Mouse (Mus musculus): Measurements from ENCODE around the gene Csrnp1.

The Csrnp1 gene

GRCm38 (mm10) chr9:120005936-120006335 is 21.5 kb upstream of the Csrnp1 start:
- no peak for DNase-seq (ENCODE audit: extremely low read depth, insufficient read length, low spot score)

GRCm38 (mm10) chr9:120002893-120003292 is 18.4 kb upstream of the Csrnp1 start:
- no peak for DNase-seq (ENCODE audit: extremely low read depth, insufficient read length, low spot score)

- DNase-seq (ENCODE audit: extremely low read depth, insufficient read length, low spot score): peak; percentile 87
These were observed 17.7 kb upstream of the Csrnp1 start for GRCm38 (mm10) chr9:120001945-120002725.

- DNase-seq (ENCODE audit: extremely low read depth, insufficient read length, low spot score): no peak
These were observed 16.3 kb upstream of the Csrnp1 start for GRCm38 (mm10) chr9:120000761-120001160.

- no peak for DNase-seq (ENCODE audit: extremely low read depth, insufficient read length, low spot score)
These were observed 15.2 kb upstream of the Csrnp1 start for GRCm38 (mm10) chr9:119999636-120000035.

- DNase-seq (ENCODE audit: extremely low read depth, insufficient read length, low spot score): no peak
These were observed 14.3 kb upstream of the Csrnp1 start for GRCm38 (mm10) chr9:119998776-119999175.

- no peak for DNase-seq (ENCODE audit: extremely low read depth, insufficient read length, low spot score)
These were observed 11.6 kb upstream of the Csrnp1 start for GRCm38 (mm10) chr9:119996080-119996479.

- DNase-seq (ENCODE audit: extremely low read depth, insufficient read length, low spot score): no peak
These were observed 9.7 kb upstream of the Csrnp1 start for GRCm38 (mm10) chr9:119994207-119994606.

- DNase-seq (ENCODE audit: extremely low read depth, insufficient read length, low spot score): no peak
These were observed 8.8 kb upstream of the Csrnp1 start for GRCm38 (mm10) chr9:119993092-119993844.

- DNase-seq (ENCODE audit: extremely low read depth, insufficient read length, low spot score): no peak
These were observed 6.9 kb upstream of the Csrnp1 start for GRCm38 (mm10) chr9:119991310-119991709.

GRCm38 (mm10) chr9:119988304-119988703 is 3.8 kb upstream of the Csrnp1 start:
- DNase-seq (ENCODE audit: extremely low read depth, insufficient read length, low spot score): no peak

GRCm38 (mm10) chr9:119985881-119986574 is 1.6 kb upstream of the Csrnp1 start:
- DNase-seq (ENCODE audit: extremely low read depth, insufficient read length, low spot score): no peak

GRCm38 (mm10) chr9:119983585-119984535 is 598 bp downstream of the Csrnp1 start:
- DNase-seq (ENCODE audit: extremely low read depth, insufficient read length, low spot score): peak; percentile 83

- DNase-seq (ENCODE audit: extremely low read depth, insufficient read length, low spot score): peak; percentile 85
These were observed 1.4 kb downstream of the Csrnp1 start for GRCm38 (mm10) chr9:119982956-119983551.

- DNase-seq (ENCODE audit: extremely low read depth, insufficient read length, low spot score): peak; percentile 72
These were observed 2.1 kb downstream of the Csrnp1 start for GRCm38 (mm10) chr9:119982241-119982811.

GRCm38 (mm10) chr9:119981183-119982179 is 3.0 kb downstream of the Csrnp1 start:
- peak; percentile 75 for DNase-seq (ENCODE audit: extremely low read depth, insufficient read length, low spot score)

GRCm38 (mm10) chr9:119980770-119981182 is 3.7 kb downstream of the Csrnp1 start:
- no peak for DNase-seq (ENCODE audit: extremely low read depth, insufficient read length, low spot score)

- DNase-seq (ENCODE audit: extremely low read depth, insufficient read length, low spot score): no peak
These were observed 4.7 kb downstream of the Csrnp1 start for GRCm38 (mm10) chr9:119979749-119980148.
